Mouse (Mus musculus): ENCODE measurements around the gene Ncor2.

GRCm38 (mm10) chr5:125223961-125224360, 44.9 kb upstream of the Ncor2 start:
- TF ChIP-seq CTCF (IDR thresholded peaks at IDR 0.05; ENCODE audit: low read depth), result no peak
- no peak for TF ChIP-seq EP300 (optimal IDR thresholded peaks at IDR 0.05)
